Mouse (Mus musculus) gastrocnemius, adult 2 months (tissue): ENCODE results near the gene Slc25a48. TPM values are rescaled to one million over a fixed set of nuclear protein-coding genes. Genes with fewer than 3 reads are reported as not detected.
A peak's percentile ranks its signal among the peaks of the same experiment; 100 is the strongest.

Experiments used
- DNase-seq: peaks from one replicate; pipeline ENCODE4 v3.0.0; 2022
- H3K27ac ChIP-seq: fragments of 200-600 bp; 2 replicates; pipeline ENCODE4 v1.8.1; 2022; ENCODE audit warnings: mild to moderate bottlenecking
- H3K4me3 ChIP-seq: fragments of 200-600 bp; 2 replicates; pipeline ENCODE4 v1.8.1; 2022; ENCODE audit warnings: mild to moderate bottlenecking, moderate library complexity
- CTCF ChIP-seq: fragments of 200-600 bp; IDR thresholded peaks from 2 replicates; pipeline ENCODE4 v1.8.1; 2022; ENCODE audit warnings: antibody characterized with exemption, mild to moderate bottlenecking, moderate library complexity
- intact Hi-C: fragments of 180-260 bp; cut with DNase I; formaldehyde crosslinking; loops from one replicate; pipeline ENCODE4 v1.15.1; 2025
- long read RNA-seq, 2 experiments: library from polyadenylated mRNA; stranded (forward); transcript quantifications; one replicate each; pipeline ENCODE4 v2.0.0; 2021
- total RNA-seq, 2 experiments: library from RNA; stranded (reverse); gene quantifications; 2 replicates each; pipeline ENCODE4 v1.2.3; 2021

The Slc25a48 gene
- not detected for total RNA-seq
- long read RNA-seq, experiment 1: 0 reads
- long read RNA-seq, experiment 2: 0 reads

- DNase-seq: peak; percentile 71
- intact Hi-C loops: loop anchor here (10.0 kb wide), 1 partner anchor 274 kb away; no protein-coding TSS in a partner anchor
- no peak within 1 kb of the TSS for H3K27ac ChIP-seq
- H3K4me3 ChIP-seq: peak within 1 kb of the TSS; percentile 61
- TF ChIP-seq CTCF: no peak
These were observed at the start of gene Slc25a48 for GRCm38 (mm10) chr13:56438211-56439075. Gene Slc25a48, plus strand, starts transcription at chr13:56438355.

GRCm38 (mm10) chr13:56397572-56397971 is 40.6 kb upstream of the Slc25a48 start:
- no peak for DNase-seq
- Histone ChIP-seq H3K27ac (no peak overlapping the region), H3K4me3 (no peak overlapping the region)
- TF ChIP-seq CTCF: no peak
- intact Hi-C loops: no loop called here

GRCm38 (mm10) chr13:56401186-56401585 is 37.0 kb upstream of the Slc25a48 start:
- no peak overlapping the region for H3K27ac ChIP-seq
- intact Hi-C loops: no loop called here
- no peak for TF ChIP-seq CTCF
- H3K4me3 ChIP-seq: no peak overlapping the region
- no peak for DNase-seq

GRCm38 (mm10) chr13:56403381-56404086 is 34.6 kb upstream of the Slc25a48 start:
- peak; percentile 36 for DNase-seq
- intact Hi-C loops: no loop called here
- no peak for TF ChIP-seq CTCF
- no peak overlapping the region for H3K4me3 ChIP-seq
- no peak overlapping the region for H3K27ac ChIP-seq

GRCm38 (mm10) chr13:56404511-56405140 is 33.5 kb upstream of the Slc25a48 start:
- no peak for TF ChIP-seq CTCF
- intact Hi-C loops: no loop called here
- H3K4me3 ChIP-seq: no peak overlapping the region
- DNase-seq: no peak
- H3K27ac ChIP-seq: no peak overlapping the region

- Histone ChIP-seq H3K27ac (no peak overlapping the region), H3K4me3 (no peak overlapping the region)
- intact Hi-C loops: no loop called here
- no peak for DNase-seq
- no peak for TF ChIP-seq CTCF
These were observed 25.8 kb upstream of the Slc25a48 start for GRCm38 (mm10) chr13:56412286-56412873.

- Histone ChIP-seq H3K27ac (no peak overlapping the region), H3K4me3 (no peak overlapping the region)
- no peak for DNase-seq
- no peak for TF ChIP-seq CTCF
- intact Hi-C loops: no loop called here
These were observed 19.3 kb upstream of the Slc25a48 start for GRCm38 (mm10) chr13:56418685-56419483.

- DNase-seq: no peak
- H3K27ac ChIP-seq: no peak overlapping the region
- TF ChIP-seq CTCF: no peak
- intact Hi-C loops: no loop called here
- no peak overlapping the region for H3K4me3 ChIP-seq
These were observed 18.6 kb upstream of the Slc25a48 start for GRCm38 (mm10) chr13:56419538-56419937.

- intact Hi-C loops: loop anchor here (1.0 to 5.0 kb wide), 2 partner anchors 95 to 143 kb away; no protein-coding TSS in a partner anchor
- Histone ChIP-seq H3K4me3 (peak overlapping the region; percentile 34; the same call in 1 of the 2 replicates), H3K27ac (no peak overlapping the region)
- peak; percentile 73 for DNase-seq
- TF ChIP-seq CTCF: peak; percentile 81
These were observed 16.0 kb upstream of the Slc25a48 start for GRCm38 (mm10) chr13:56422072-56422723.

- no peak overlapping the region for H3K27ac ChIP-seq
- no peak for DNase-seq
- no peak for TF ChIP-seq CTCF
- H3K4me3 ChIP-seq: no peak overlapping the region
- intact Hi-C loops: loop anchor here (5.0 kb wide), 1 partner anchor 229 kb away; no protein-coding TSS in a partner anchor
These were observed 12.2 kb upstream of the Slc25a48 start for GRCm38 (mm10) chr13:56425931-56426330.

- Histone ChIP-seq H3K4me3 (no peak within 1 kb of the TSS), H3K27ac (no peak within 1 kb of the TSS)
- intact Hi-C loops: loop anchor here (5.0 kb wide), 1 partner anchor 229 kb away; no protein-coding TSS in a partner anchor
- DNase-seq: no peak
- TF ChIP-seq CTCF: no peak
These were observed 11.8 kb upstream of the Slc25a48 start, which contains the start of gene Gm3045 for GRCm38 (mm10) chr13:56426365-56426764. Gene Gm3045, plus strand, starts transcription at chr13:56426594.
